Mouse (Mus musculus) gonadal fat pad, adult 2 months (tissue): ENCODE measurements around the gene Tacc3. TPM values are rescaled to one million over a fixed set of nuclear protein-coding genes. Genes with fewer than 3 reads are reported as not detected.

Experiments
- DNase-seq: peaks from one replicate; pipeline ENCODE4 v3.0.0-alpha.2; 2012; ENCODE audit warnings: low read depth
- polyA plus RNA-seq: library from polyadenylated mRNA; depleted of rRNA; stranded (reverse); fragments of >200 nt; gene quantifications from 2 replicates; pipeline ENCODE4 v1.2.3, GENCODE M21; 2012; rRNA removed

The Tacc3 gene
- polyA plus RNA-seq, 1 experiment, result 11.0 TPM

DNA sequence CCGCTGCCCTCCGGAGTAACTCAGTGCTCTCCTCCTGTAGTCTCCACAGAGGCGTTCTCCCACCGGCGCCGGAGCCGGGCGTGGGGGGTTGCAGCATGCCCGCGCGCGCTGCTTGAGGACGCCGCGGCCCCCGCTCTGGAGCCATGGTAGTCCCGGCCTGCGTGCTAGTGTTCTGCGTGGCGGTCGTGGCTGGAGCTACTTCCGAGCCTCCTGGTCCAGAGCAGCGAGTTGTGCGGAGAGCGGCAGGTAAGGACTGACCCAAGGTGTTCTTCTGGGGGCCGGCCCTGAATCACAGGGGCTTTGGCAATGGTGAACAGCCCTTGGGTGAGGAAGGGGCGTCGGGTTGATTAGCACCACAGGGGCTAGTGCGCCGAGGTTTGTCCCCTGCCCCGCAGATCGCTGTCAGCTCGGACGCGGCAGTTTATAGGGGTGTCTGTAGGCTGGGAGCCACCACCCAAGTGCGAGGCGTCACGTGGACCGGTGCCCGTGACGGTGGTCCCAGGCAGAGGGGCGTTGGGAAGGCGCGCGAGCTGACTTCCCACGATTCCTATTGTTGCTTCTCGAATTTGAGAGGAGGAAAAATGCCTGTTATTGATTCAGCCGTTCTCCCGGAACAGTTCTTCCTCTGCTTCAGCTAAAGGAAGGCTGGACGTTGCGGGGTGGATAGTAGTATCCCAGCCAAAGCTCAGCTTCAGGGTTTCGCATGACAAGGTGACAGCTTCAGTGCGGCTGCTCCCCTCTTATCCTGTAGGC is 64.5 kb downstream of the Tacc3 start:
- DNase-seq, result no peak

GRCm38 (mm10) chr5:33723019-33723640 is 65.2 kb downstream of the Tacc3 start:
- DNase-seq, result no peak

DNA sequence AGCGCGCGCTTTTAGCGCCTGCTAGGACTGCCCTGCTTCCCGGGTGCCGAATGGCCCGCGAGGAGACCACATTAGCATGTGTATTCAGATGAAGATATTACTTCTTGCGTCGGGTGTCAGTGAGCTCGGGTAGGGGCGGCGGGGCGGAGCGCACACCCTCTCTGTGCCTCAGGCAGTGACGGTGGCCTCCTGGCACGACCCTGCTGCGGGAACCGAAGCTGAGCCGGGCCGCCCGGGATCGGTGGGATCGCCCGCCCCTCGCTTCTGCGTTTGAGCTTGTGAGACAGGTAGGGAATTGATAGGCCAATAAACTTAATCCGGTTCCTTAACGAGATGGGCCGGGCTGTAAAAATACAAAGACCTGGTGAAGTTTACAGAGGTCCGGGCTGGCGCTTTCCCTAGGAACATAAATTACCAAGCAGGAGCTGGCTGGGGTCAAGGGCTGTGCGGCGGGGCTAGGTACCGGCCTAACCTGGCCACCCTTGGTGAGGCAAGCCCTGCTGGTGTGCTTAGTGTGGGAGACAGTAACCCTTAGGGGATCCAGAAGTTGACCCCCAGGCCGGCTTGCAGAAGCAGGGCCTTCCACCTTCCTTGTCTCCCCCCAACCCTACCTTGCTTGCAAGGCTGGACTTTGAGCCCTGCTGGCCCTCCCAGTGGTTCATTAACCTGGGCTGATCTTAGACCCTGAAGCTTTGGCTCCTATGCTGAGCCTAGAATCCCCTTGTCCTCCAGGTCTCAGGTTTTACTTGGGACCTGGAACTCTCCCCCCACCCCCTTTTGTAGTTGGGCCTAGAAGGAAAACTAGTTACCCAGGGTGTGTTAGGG is 65.9 kb downstream of the Tacc3 start:
- DNase-seq, result no peak

GRCm38 (mm10) chr5:33726081-33726647 is 68.2 kb downstream of the Tacc3 start:
- DNase-seq, result no peak

- DNase-seq, result no peak
Measured at GRCm38 (mm10) chr5:33726891-33727290, 69.0 kb downstream of the Tacc3 start.

Other genes starting within 250 kb of the Tacc3 start
- gene Nkx1-1, start 224.2 kb upstream of the Tacc3 start, polyA plus RNA-seq, result not detected in 2 replicates
- 25.8 and 34.7 TPM in 2 replicates for gene Fam53a, start 28.5 kb upstream of the Tacc3 start, polyA plus RNA-seq
- 1.6 and 2.0 TPM in 2 replicates for gene Gm9903, start 28.2 kb upstream of the Tacc3 start, polyA plus RNA-seq
- gene Slbp, start 5.6 kb upstream of the Tacc3 start, polyA plus RNA-seq, result 14.7 and 21.2 TPM in 2 replicates
- gene Tmem129, start 288 bp downstream of the Tacc3 start, polyA plus RNA-seq, result 42.2 and 51.3 TPM in 2 replicates
- gene Fgfr3, start 63.5 kb downstream of the Tacc3 start, polyA plus RNA-seq, result 27.2 and 33.9 TPM in 2 replicates
- 51.8 and 54.6 TPM in 2 replicates for gene Letm1, start 124.7 kb downstream of the Tacc3 start, polyA plus RNA-seq
- 14.2 and 14.6 TPM in 2 replicates for gene Nsd2, start 162.6 kb downstream of the Tacc3 start, polyA plus RNA-seq